Mouse (Mus musculus) v-Abl transformed pro-B cells (cell line): ENCODE results near the gene Pde4c.

Experiments used
- in situ Hi-C, 2 experiments: fragments of 400-800 bp; cut with MboI; formaldehyde crosslinking; loops; one replicate each; pipeline ENCODE4 v1.15.1; 2025; ENCODE audit not compliant: unreplicated experiment in 2 of 2

Pde4c gene

GRCm38 (mm10) chr8:70723486-70724210 is at the start of gene Pde4c:
Pde4c (plus strand) TSS chr8:70723720.
- in situ Hi-C loops: loop anchor here (5.0 to 25.0 kb wide), 2 partner anchors 34 to 664 kb away; partner anchors contain the start of genes Babam1 (in 1 of the 2), Nr2f6 (in 1 of the 2) and Ushbp1 (in 1 of the 2)

GRCm38 (mm10) chr8:70674109-70674508 is 49.4 kb upstream of the Pde4c start:
- in situ Hi-C loops: loop anchor here (5.0 kb wide), 3 partner anchors 33 to 78 kb away; partner anchors contain the start of gene Rab3a (in 1 of the 2)

- in situ Hi-C loops: loop anchor here (5.0 kb wide), 3 partner anchors 33 to 78 kb away; partner anchors contain the start of gene Rab3a (in 1 of the 2)
These were observed 48.8 kb upstream of the Pde4c start for GRCm38 (mm10) chr8:70674716-70675115.

- in situ Hi-C loops: no loop called here
These were observed 48.2 kb upstream of the Pde4c start for GRCm38 (mm10) chr8:70675336-70675735.

GRCm38 (mm10) chr8:70677451-70678080 is 46.0 kb upstream of the Pde4c start:
- in situ Hi-C loops: no loop called here

- in situ Hi-C loops: no loop called here
These were observed 44.8 kb upstream of the Pde4c start for GRCm38 (mm10) chr8:70678679-70679078.

GRCm38 (mm10) chr8:70679404-70679803 is 44.1 kb upstream of the Pde4c start:
- in situ Hi-C loops: no loop called here

GRCm38 (mm10) chr8:70680039-70680438 is 43.5 kb upstream of the Pde4c start:
- in situ Hi-C loops: no loop called here

- in situ Hi-C loops: no loop called here
These were observed 42.1 kb upstream of the Pde4c start for GRCm38 (mm10) chr8:70681410-70681809.

GRCm38 (mm10) chr8:70682193-70682592 is 41.3 kb upstream of the Pde4c start:
- in situ Hi-C loops: no loop called here

GRCm38 (mm10) chr8:70682692-70683091 is 40.8 kb upstream of the Pde4c start:
- in situ Hi-C loops: no loop called here

GRCm38 (mm10) chr8:70684291-70684690 is 39.2 kb upstream of the Pde4c start:
- in situ Hi-C loops: no loop called here

GRCm38 (mm10) chr8:70687576-70687975 is 35.9 kb upstream of the Pde4c start:
- in situ Hi-C loops: no loop called here

- in situ Hi-C loops: no loop called here
These were observed 35.4 kb upstream of the Pde4c start for GRCm38 (mm10) chr8:70688136-70688535.

- in situ Hi-C loops: no loop called here
These were observed 33.6 kb upstream of the Pde4c start for GRCm38 (mm10) chr8:70689892-70690390.

GRCm38 (mm10) chr8:70691230-70691629 is 32.3 kb upstream of the Pde4c start:
- in situ Hi-C loops: no loop called here

GRCm38 (mm10) chr8:70691727-70692231 is 31.7 kb upstream of the Pde4c start:
- in situ Hi-C loops: no loop called here

- in situ Hi-C loops: no loop called here
These were observed 29.9 kb upstream of the Pde4c start for GRCm38 (mm10) chr8:70693636-70694035.

GRCm38 (mm10) chr8:70695318-70696018 is 28.1 kb upstream of the Pde4c start:
- in situ Hi-C loops: no loop called here

GRCm38 (mm10) chr8:70696019-70696885 is 27.3 kb upstream of the Pde4c start:
- in situ Hi-C loops: no loop called here
